Mouse (Mus musculus): Measurements from ENCODE around the gene Ice1. TPM values are rescaled to one million over a fixed set of nuclear protein-coding genes. Genes with fewer than 3 reads are reported as not detected.

Gene Ice1
- polyA plus RNA-seq, 1 experiment from 2014 or later = 35.1 TPM

GRCm38 (mm10) chr13:70645968-70646505 is 8.6 kb upstream of the Ice1 start:
- H3K27ac ChIP-seq (ENCODE audit: low read length) = 0 out of 2 replicates have a peak overlapping the region, but pooled peaks have one; percentile 15
- WGBS = 49% methylated on average over 10 of the region's 10 CpGs
- ATAC-seq (ENCODE audit: insufficient number of reproducible peaks, insufficient read depth, low FRiP score, low read depth) = 0 out of 2 replicates have a peak, but pooled peaks have one; percentile 7

GRCm38 (mm10) chr13:70644083-70644462 is 6.6 kb upstream of the Ice1 start:
- no peak for ATAC-seq (ENCODE audit: insufficient number of reproducible peaks, insufficient read depth, low FRiP score, low read depth)
- Histone ChIP-seq H3K27me3 (ENCODE audit: control insufficient read depth, insufficient read depth, low read length) (no peaks in the 10 kb centered on the region), H3K4me1 (ENCODE audit: control insufficient read depth, insufficient read depth, low read length) (peaks cover 5% of the 10 kb centered on the region; the same call in 1 of the 2 replicates), H3K9ac (replicated peaks; ENCODE audit: low read depth, low read length) (no peak overlapping the region), H3K27ac (ENCODE audit: low read length) (no peak overlapping the region), H3K4me2 (replicated peaks; ENCODE audit: low read depth, low read length) (no peak overlapping the region), H3K4me3 (ENCODE audit: low read depth, low read length) (no peak overlapping the region), H3K9me3 (ENCODE audit: control insufficient read depth, low read depth, low read length) (no peaks in the 10 kb centered on the region), H3K36me3 (ENCODE audit: control insufficient read depth, insufficient read depth, low read length) (no peaks in the 10 kb centered on the region)
- WGBS = 59% methylated on average over 3 of the region's 3 CpGs

More at GRCm38 (mm10) chr13:70645968-70646505, 8.6 kb upstream of the Ice1 start:
- Histone ChIP-seq H3K4me3 (ENCODE audit: low read depth, low read length) (no peak overlapping the region), H3K27me3 (ENCODE audit: control insufficient read depth, insufficient read depth, low read length) (no peaks in the 10 kb centered on the region), H3K4me2 (replicated peaks; ENCODE audit: low read depth, low read length) (no peak overlapping the region), H3K36me3 (ENCODE audit: control insufficient read depth, insufficient read depth, low read length) (no peaks in the 10 kb centered on the region), H3K9ac (replicated peaks; ENCODE audit: low read depth, low read length) (no peak overlapping the region), H3K9me3 (ENCODE audit: control insufficient read depth, low read depth, low read length) (no peaks in the 10 kb centered on the region), H3K4me1 (ENCODE audit: control insufficient read depth, insufficient read depth, low read length) (peaks cover 10% of the 10 kb centered on the region; the same call in 1 of the 2 replicates)

GRCm38 (mm10) chr13:70643408-70644082 is 6.1 kb upstream of the Ice1 start:
- no peak overlapping the region for H3K9ac ChIP-seq (replicated peaks; ENCODE audit: low read depth, low read length)
- peak; percentile 40; the same call in 1 of the 2 replicates for ATAC-seq (ENCODE audit: insufficient number of reproducible peaks, insufficient read depth, low FRiP score, low read depth)
- H3K4me3 ChIP-seq (ENCODE audit: low read depth, low read length) = no peak overlapping the region
- WGBS = 18% methylated on average over 10 of the region's 10 CpGs
- H3K9me3 ChIP-seq (ENCODE audit: control insufficient read depth, low read depth, low read length) = no peaks in the 10 kb centered on the region
- no peaks in the 10 kb centered on the region for H3K36me3 ChIP-seq (ENCODE audit: control insufficient read depth, insufficient read depth, low read length)
- H3K4me1 ChIP-seq (ENCODE audit: control insufficient read depth, insufficient read depth, low read length) = peaks cover 5% of the 10 kb centered on the region; the same call in 1 of the 2 replicates
- H3K27me3 ChIP-seq (ENCODE audit: control insufficient read depth, insufficient read depth, low read length) = no peaks in the 10 kb centered on the region
- no peak overlapping the region for H3K4me2 ChIP-seq (replicated peaks; ENCODE audit: low read depth, low read length)
- H3K27ac ChIP-seq (ENCODE audit: low read length) = no peak overlapping the region

GRCm38 (mm10) chr13:70641941-70642340 is 4.5 kb upstream of the Ice1 start:
- no peak for ATAC-seq (ENCODE audit: insufficient number of reproducible peaks, insufficient read depth, low FRiP score, low read depth)

GRCm38 (mm10) chr13:70641381-70641780 is 3.9 kb upstream of the Ice1 start:
- WGBS = 75% methylated on average over 5 of the region's 5 CpGs
- no peak for ATAC-seq (ENCODE audit: insufficient number of reproducible peaks, insufficient read depth, low FRiP score, low read depth)
- H3K4me3 ChIP-seq (ENCODE audit: low read depth, low read length) = no peak overlapping the region
- no peak overlapping the region for H3K9ac ChIP-seq (replicated peaks; ENCODE audit: low read depth, low read length)
- no peaks in the 10 kb centered on the region for H3K9me3 ChIP-seq (ENCODE audit: control insufficient read depth, low read depth, low read length)
- H3K4me1 ChIP-seq (ENCODE audit: control insufficient read depth, insufficient read depth, low read length) = peaks cover 12% of the 10 kb centered on the region
- H3K27ac ChIP-seq (ENCODE audit: low read length) = no peak overlapping the region
- no peaks in the 10 kb centered on the region for H3K27me3 ChIP-seq (ENCODE audit: control insufficient read depth, insufficient read depth, low read length)
- no peaks in the 10 kb centered on the region for H3K36me3 ChIP-seq (ENCODE audit: control insufficient read depth, insufficient read depth, low read length)
- H3K4me2 ChIP-seq (replicated peaks; ENCODE audit: low read depth, low read length) = no peak overlapping the region

More at GRCm38 (mm10) chr13:70641941-70642340, 4.5 kb upstream of the Ice1 start:
- WGBS = 71% methylated on average over 4 of the region's 4 CpGs
- Histone ChIP-seq H3K9ac (replicated peaks; ENCODE audit: low read depth, low read length) (no peak overlapping the region), H3K4me3 (ENCODE audit: low read depth, low read length) (no peak overlapping the region), H3K4me1 (ENCODE audit: control insufficient read depth, insufficient read depth, low read length) (peaks cover 7% of the 10 kb centered on the region; the same call in 1 of the 2 replicates), H3K27me3 (ENCODE audit: control insufficient read depth, insufficient read depth, low read length) (no peaks in the 10 kb centered on the region), H3K9me3 (ENCODE audit: control insufficient read depth, low read depth, low read length) (no peaks in the 10 kb centered on the region), H3K4me2 (replicated peaks; ENCODE audit: low read depth, low read length) (no peak overlapping the region), H3K27ac (ENCODE audit: low read length) (no peak overlapping the region), H3K36me3 (ENCODE audit: control insufficient read depth, insufficient read depth, low read length) (no peaks in the 10 kb centered on the region)

GRCm38 (mm10) chr13:70639639-70640038 is 2.2 kb upstream of the Ice1 start:
- Histone ChIP-seq H3K4me2 (replicated peaks; ENCODE audit: low read depth, low read length) (no peak overlapping the region), H3K27ac (ENCODE audit: low read length) (no peak overlapping the region), H3K27me3 (ENCODE audit: control insufficient read depth, insufficient read depth, low read length) (no peaks in the 10 kb centered on the region), H3K4me3 (ENCODE audit: low read depth, low read length) (no peak overlapping the region), H3K4me1 (ENCODE audit: control insufficient read depth, insufficient read depth, low read length) (peaks cover 15% of the 10 kb centered on the region), H3K36me3 (ENCODE audit: control insufficient read depth, insufficient read depth, low read length) (no peaks in the 10 kb centered on the region), H3K9me3 (ENCODE audit: control insufficient read depth, low read depth, low read length) (no peaks in the 10 kb centered on the region), H3K9ac (replicated peaks; ENCODE audit: low read depth, low read length) (no peak overlapping the region)
- 69% methylated on average over 3 of the region's 3 CpGs for WGBS
- no peak for ATAC-seq (ENCODE audit: insufficient number of reproducible peaks, insufficient read depth, low FRiP score, low read depth)

- Histone ChIP-seq H3K27ac (ENCODE audit: low read length) (peak overlapping the region; percentile 89), H3K4me1 (ENCODE audit: control insufficient read depth, insufficient read depth, low read length) (peaks cover 15% of the 10 kb centered on the region), H3K4me3 (ENCODE audit: low read depth, low read length) (peak overlapping the region; percentile 70), H3K36me3 (ENCODE audit: control insufficient read depth, insufficient read depth, low read length) (no peaks in the 10 kb centered on the region), H3K27me3 (ENCODE audit: control insufficient read depth, insufficient read depth, low read length) (no peaks in the 10 kb centered on the region), H3K4me2 (replicated peaks; ENCODE audit: low read depth, low read length) (peak overlapping the region; percentile 87), H3K9me3 (ENCODE audit: control insufficient read depth, low read depth, low read length) (no peaks in the 10 kb centered on the region), H3K9ac (replicated peaks; ENCODE audit: low read depth, low read length) (peak overlapping the region; percentile 86)
- peak; percentile 95 for ATAC-seq (ENCODE audit: insufficient number of reproducible peaks, insufficient read depth, low FRiP score, low read depth)
- WGBS = under 1% methylated on average over 42 of the region's 42 CpGs
Measured at GRCm38 (mm10) chr13:70637662-70638291, 343 bp upstream of the Ice1 start.

GRCm38 (mm10) chr13:70636706-70637105 is 728 bp downstream of the Ice1 start:
- Histone ChIP-seq H3K9me3 (ENCODE audit: control insufficient read depth, low read depth, low read length) (no peaks in the 10 kb centered on the region), H3K27ac (ENCODE audit: low read length) (no peak overlapping the region), H3K4me3 (ENCODE audit: low read depth, low read length) (peak overlapping the region; percentile 70), H3K36me3 (ENCODE audit: control insufficient read depth, insufficient read depth, low read length) (no peaks in the 10 kb centered on the region), H3K4me1 (ENCODE audit: control insufficient read depth, insufficient read depth, low read length) (peaks cover 15% of the 10 kb centered on the region), H3K27me3 (ENCODE audit: control insufficient read depth, insufficient read depth, low read length) (no peaks in the 10 kb centered on the region), H3K9ac (replicated peaks; ENCODE audit: low read depth, low read length) (peak overlapping the region; percentile 86), H3K4me2 (replicated peaks; ENCODE audit: low read depth, low read length) (peak overlapping the region; percentile 87)
- no peak for ATAC-seq (ENCODE audit: insufficient number of reproducible peaks, insufficient read depth, low FRiP score, low read depth)
- WGBS = 21% methylated on average over 10 of the region's 10 CpGs
